Mouse (Mus musculus): ENCODE results near the gene Rpl9-ps1.

GRCm38 (mm10) chr11:83657508-83657907, 12.1 kb upstream of the Rpl9-ps1 start:
- TF ChIP-seq CTCF (IDR thresholded peaks at IDR 0.05; ENCODE audit: extremely low read depth, insufficient read depth, low read length) (no peak), POLR2A (IDR thresholded peaks at IDR 0.05; ENCODE audit: extremely low read depth, insufficient read depth, low read length) (no peak)

Data from cortical plate, adult 2 months (tissue).